Mouse (Mus musculus): Measurements from ENCODE around the gene Olig2. TPM values are rescaled to one million over a fixed set of nuclear protein-coding genes. Genes with fewer than 3 reads are reported as not detected.
A peak's percentile ranks its signal among the peaks of the same experiment; 100 is the strongest.

Gene Olig2
- not detected for total RNA-seq (2021)
- long read RNA-seq, experiment 1, partial matches to known transcripts, result 0 of 1 reads
- long read RNA-seq, experiment 1, other reads (novel, unspliced or antisense), result 1 of 1 reads
- long read RNA-seq, experiment 2, result 0 reads

DNA sequence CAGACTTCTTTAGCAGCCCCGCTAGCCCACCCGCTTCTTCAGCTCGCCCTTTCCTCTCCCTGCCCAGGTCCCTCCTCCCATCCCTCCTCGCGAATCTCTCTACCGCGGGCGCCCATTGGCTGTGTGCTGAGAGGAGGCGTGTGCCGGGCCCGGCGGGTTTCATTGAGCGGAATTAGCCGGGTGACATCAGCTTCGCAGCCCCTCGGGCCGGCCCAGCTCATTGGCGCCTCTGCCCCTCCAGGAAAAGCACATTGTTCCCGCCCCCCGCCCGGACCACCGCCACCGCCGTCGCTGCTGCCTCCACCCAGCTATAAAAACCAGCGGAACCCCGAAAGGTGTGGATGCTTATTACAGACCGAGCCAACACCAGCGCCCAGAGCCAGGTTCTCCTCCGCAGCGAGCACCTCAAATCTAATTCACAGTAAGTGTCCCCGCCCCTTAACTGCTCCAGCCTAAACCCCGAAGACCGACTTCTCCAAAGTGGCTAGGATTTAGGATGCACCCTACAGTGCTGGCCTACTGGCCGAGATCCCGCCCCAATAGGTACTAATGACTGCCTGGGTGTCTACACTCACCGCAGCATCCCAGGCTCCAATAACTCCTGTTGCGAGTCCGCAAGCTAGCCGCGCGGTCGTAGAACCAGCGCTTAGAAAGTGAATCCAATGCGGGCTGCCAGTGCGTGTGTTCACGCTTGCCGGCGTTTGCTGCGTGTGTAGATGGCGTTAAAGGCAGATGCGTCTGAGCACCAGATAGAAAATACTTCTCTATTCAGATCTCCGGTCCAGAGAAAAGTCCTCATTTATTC lies at the start of gene Olig2:
TSS of gene Olig2 (plus strand) at position 225 of the 805 bp plus-strand sequence.
- no peak for DNase-seq (ENCODE audit: low spot score in 2 of 2)

DNA sequence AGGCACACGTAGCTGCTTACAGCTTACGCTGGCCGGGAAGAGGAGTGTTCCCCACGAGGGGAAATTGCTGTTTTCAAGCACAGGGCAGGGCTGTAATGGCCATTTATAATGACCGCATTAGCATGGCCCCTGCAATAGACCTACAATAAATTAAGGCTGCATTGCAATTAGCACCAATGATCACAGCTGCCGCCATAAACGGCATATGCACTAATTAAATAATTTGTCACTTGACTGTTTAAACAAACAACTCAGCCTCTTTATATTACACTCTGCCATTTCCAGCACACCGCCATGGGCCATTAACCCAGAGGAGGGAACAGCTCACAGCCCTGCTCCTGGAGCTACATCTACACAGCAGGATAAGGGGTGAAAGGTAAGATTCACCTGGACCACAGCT lies 49.4 kb upstream of the Olig2 start:
- DNase-seq (ENCODE audit: low spot score in 2 of 2), result no peak

DNA sequence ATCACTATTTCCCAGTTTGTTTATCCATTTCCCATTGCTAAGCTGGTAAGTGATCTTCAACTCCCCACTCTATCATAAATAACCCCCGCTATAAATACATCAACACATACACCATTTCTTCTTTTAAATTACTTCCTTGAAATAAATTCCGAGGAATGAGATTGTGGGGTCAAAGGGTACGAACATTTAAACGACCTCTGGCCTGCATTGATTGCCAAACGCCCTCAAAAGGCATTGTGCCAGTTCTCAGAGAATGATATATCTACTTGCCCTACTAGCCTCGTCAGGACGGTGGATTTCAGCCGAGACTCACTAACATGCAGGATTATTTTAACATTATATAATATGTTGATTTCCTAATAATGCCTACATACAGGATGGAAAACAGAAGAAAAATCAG lies 38.2 kb upstream of the Olig2 start:
- no peak for DNase-seq (ENCODE audit: low spot score in 2 of 2)

DNA sequence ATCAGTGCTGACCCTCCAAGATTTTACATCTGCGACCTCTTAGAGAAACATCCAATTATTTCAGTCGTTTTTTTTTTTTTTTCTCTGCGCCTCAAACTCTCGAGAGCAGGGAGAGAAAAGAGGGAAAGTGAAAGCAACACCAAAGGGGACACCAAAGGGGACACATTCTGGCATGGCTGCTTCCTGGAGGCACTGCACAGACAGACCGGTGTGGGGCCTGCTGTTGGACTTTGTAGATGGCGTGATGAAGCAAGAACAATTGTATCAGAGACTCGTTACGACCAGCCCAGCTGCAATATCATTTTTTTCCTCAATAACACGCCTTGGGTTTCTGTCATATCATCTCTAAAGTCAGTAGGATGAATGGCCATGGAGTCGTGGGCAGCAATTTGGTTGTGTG lies 37.6 kb upstream of the Olig2 start:
- no peak for DNase-seq (ENCODE audit: low spot score in 2 of 2)

DNA sequence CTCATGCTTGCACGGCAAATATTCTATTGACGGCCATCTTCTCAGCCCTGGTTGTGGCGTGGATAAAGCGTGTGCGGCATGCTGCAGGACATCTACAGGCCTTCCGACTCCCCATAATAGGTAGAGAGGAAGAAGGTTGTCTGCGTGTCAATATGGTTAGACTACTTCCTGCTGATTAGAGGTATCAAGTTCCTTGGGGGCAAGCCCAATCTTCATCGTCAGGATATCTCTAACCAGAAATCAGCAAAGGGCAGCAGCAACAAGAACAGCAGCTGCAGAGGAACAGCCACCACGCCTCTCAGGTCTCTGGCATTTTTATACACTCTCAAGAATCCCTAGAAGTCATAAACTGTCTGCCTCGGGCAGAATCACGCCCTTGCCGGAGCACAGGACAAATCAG lies 37.0 kb upstream of the Olig2 start:
- no peak for DNase-seq (ENCODE audit: low spot score in 2 of 2)

DNA sequence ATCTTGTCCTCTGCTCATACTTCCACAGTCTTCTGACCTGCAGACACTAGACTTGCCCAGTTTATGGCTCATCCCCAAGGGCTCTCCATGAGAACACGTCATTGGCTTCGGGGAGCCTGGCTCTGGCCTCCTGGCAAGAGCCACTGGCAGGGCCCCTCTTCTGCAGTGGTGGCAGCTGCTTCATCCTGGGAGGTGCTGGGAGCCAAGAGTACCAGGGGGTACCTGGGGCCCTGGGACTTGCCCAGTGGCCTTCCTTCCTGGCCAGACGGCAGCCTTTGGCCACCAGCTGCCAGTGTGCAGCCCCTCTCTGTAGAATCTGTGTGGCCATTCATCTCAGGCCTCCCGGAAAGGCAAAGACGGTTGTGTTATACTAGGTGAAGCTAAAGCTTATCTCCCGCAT lies 34.0 kb upstream of the Olig2 start:
- DNase-seq (ENCODE audit: low spot score in 2 of 2), result no peak

DNA sequence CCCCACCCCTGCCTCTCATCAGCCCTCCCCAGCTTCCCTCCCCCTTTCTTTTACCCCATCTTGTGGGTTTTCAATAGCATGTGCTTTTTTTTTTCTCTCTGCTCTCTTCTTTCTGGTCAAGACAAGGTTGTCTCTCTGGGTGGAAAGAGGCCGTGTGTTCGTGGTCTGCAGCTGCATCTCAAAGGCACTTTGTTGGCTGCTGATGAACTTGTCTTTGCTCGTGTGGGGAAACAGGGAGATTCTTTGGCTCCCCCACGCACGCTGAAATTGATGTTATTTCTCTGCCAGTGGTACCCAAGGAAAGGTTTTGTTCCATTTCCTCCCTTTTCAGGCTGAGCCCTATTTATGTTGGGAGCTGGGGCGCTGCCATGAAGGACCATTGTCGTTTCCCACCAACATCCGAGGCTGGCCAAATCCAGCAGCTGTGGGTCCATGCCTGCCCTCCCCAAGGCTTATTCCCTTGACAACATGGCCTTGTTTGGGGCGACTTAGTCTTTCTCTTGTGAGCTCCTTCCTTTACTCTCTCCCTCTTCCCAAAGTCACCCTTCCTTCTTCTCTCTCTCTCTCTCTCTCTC lies 33.5 kb upstream of the Olig2 start:
- DNase-seq (ENCODE audit: low spot score in 2 of 2), result no peak

DNA sequence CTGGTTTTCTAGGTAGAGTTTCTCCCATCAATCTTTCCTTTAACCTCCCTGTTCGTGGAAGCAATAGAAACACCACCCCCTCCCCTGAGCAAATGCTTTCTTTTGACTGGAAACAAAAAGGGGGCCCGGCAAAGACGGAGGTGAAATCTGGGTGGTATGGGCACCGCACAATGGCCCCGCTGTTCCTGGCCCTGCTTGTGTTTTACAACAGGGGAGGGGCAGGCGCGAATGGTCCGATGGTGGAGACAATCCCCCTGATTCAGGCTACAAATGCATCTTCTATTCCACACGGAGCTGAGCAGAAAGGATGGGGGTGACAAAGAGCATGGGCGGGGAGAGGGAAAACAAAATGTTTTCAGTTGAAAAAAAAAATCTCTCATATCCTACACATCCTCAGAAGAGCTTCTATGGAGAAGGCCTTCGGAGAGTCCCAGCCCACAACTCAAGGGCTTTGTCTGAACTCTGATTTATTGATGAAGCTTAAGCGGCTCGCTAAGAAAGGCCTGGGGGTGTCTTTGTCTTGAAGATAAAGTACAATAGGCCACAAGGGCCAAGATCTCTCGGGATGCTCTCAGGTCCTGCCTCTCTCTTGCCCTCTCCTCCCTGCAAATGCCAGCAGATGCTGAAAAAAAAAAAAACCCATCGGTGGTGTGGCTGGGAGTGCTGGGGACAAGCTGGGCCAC lies 32.4 kb upstream of the Olig2 start:
- no peak for DNase-seq (ENCODE audit: low spot score in 2 of 2)

DNA sequence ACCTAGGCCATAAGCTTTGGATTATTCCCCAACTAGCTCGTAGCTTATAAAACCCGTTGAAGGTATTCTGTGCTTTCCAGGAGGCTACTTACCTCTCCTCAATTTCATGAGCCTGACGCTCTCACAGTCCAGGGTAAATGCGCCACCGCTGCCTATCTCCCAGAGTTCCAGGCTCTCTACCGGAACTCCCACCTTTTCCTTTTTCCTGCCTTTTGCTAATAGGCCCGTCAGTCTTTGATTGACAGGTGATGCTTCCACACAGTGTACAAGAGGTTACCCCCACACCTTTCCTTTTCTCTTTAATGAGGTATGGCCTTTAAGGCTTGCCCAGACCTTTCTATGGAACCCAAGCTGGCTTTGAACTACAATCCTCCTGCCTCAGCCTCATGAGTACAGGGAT lies 25.4 kb upstream of the Olig2 start:
- no peak for DNase-seq (ENCODE audit: low spot score in 2 of 2)

DNA sequence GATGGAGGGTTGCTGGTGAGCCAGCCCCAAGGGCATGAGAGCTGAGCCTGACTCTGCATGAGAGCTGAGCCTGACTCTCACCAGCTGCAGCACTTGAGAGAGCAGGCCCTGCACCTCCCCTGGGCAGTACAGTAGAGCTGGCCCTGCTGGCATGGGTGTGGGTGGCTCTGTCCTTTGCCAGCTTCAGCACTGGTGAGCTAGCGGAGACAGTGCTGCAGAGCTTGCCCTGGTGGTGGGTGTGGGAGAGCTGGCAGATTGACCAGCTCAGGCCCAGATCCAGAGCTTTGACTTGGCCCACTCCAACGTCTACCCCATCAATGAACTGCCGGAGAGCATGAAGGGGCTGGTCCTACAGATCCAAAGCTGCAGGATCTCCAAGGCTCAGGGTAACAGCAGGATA lies 22.3 kb upstream of the Olig2 start:
- DNase-seq (ENCODE audit: low spot score in 2 of 2), result no peak

DNA sequence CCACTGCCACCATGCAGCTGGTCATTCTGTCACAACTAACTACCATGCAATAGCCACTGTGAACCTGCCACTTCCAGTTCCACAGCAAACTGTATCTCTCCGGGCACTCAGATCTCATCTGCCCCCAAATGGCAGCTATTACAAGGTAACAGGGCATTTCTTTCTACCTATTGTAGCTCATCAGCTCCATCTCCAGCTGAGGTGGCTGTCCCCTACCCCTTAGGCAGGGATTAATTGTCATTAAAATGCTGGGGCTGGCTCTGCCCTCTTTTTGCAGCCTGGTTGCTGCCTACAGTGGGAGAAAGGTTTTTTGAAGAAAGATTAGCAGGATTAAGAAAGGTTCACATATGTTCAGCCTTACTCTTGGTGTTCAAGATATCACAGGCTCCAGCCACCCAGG lies 18.9 kb upstream of the Olig2 start:
- DNase-seq (ENCODE audit: low spot score in 2 of 2), result no peak

DNA sequence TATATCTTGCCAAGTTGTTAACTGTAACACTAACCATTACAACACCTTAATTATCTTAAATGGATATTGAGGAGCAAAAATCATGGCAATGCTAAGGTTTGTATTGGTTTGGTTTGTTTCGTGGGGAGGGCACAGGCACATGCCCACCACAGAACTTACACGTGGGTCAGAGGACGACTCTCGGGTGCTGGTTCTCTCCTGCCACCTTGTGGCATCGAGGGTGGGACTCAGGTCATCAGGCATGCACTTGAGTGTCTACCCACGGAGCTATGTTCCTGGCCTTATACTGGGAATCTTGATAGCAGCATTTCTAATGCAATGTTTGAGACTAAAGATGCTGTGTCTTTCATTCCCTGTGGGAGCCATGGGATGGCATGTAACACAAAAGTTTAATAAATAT lies 8.2 kb upstream of the Olig2 start:
- DNase-seq (ENCODE audit: low spot score in 2 of 2), result no peak

DNA sequence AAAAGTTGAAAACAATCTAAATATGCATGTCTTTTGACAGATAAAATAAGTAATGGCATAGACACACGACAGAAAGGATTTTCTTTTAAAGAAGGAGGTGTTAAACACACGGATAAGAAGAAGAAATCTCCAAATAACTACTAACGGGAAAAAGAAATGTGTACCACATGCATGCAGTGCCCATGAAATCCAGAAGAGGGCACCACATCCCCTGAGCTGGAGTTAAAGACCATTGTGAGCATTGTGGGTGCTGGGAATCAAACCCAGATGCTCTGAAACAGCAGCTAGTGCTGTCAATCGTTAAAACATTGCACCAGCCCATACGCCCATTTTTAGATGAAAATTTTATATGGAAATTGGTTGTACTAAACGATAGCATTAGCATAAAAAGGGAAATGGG lies 7.3 kb upstream of the Olig2 start:
- DNase-seq (ENCODE audit: low spot score in 2 of 2), result no peak

DNA sequence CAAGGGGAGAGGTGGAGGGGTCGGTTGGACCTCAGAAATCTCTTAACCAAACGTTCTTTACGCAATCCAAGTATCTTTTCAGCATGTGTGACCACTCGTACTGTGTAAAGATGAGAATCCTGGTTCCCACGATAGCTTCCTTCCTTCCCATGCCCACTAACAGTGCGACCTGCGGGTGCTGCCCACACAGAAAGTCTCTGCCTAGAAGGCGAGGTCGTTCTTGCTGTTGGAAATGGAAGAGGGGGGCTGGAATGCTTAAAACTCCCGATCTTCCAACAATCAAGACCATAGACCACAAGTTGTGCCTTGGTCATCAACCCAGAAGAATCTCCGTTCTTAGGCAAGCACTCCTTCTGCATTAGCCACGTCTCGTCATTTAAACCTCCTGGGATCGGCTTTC lies 6.0 kb upstream of the Olig2 start:
- no peak for DNase-seq (ENCODE audit: low spot score in 2 of 2)

DNA sequence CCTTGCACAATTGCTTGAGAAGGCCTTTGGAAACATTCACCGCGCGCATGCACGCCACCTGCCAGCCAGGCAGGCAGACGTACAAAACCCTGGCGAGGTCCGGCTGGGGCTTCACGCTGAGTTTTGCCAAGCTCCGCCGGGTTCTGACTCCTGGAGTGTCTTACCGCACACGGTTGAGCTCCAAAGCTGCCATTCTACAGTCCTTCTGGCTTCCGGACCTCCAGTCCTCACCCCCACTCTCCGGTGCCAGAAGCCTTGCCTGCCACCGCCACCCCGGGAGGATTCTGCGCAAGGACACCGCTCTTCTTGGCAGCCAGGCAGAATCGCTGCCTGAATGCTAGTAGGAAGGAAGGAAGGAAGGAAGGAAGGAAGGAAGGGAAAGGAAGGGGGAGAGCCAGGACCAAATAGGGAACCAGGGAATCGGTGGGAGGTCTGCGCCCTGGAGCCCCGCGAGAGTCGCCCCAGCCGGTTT lies 3.0 kb upstream of the Olig2 start:
- no peak for DNase-seq (ENCODE audit: low spot score in 2 of 2)

DNA sequence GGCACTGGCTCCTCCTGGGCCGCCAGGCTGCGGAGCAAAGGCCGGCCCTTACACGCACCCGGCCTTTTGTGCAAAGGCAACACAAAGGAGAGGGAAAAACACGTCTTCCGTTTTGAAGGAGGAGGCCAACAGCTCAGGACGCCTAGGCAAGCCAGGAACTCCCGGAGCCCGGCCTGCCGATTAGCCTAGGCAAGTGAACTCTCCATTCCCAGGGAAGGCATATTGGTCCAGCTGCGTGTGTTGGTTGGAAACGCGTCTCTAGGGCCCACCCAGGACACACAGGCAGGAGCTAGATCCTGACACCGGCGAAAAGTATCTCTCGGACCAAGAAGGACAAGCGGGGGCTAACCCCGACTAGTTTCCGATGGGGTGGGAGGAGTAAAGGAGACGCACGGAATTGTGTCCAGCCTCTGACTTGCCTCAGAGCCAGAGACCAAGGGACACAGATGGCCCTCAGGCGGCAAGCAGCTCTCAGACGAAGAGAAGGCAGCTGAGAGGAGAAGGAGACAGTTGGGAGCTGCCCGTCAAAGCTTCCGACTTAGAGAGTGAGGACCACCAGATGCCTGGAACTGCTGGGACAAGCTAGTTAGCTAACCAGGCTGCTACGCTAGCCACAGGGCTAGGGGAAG lies 2.5 kb upstream of the Olig2 start:
- peak in 1 of 2 experiments; percentile 18 for DNase-seq (ENCODE audit: low spot score in 2 of 2)

DNA sequence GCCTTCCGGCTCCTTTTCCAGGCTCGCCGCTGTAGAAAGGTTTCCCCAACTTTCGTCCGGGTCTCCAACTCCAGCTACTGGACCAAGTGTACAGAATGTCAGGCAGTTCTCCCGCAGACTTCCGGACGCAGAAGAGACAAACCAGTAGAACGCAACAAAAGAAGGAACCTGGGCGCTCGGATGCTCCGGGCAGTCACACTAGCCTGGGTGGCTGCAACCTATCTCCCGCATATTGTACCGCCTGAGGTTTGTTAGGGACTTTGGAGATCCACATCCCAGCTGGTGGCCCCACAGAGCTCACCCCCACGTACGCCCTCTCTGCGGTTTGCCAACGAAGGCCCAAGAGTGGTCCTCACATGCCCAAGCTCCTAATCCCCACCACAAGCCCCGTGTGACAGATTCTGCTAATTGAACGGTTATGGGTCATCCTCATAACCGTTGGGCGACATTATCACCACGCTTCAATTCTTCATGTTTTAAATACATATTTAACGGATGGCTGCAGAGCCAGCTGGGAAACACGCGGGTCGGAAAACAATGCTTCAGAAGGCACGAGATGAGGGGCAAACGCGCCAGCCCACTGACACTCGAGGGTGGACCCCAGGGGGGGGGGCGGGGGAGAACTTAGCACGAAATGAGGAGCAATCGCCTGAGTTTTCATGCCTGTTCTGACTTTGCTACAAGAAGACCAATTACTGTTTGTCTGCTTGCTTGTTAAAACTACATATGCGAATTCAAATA lies 1.8 kb upstream of the Olig2 start:
- no peak for DNase-seq (ENCODE audit: low spot score in 2 of 2)

DNA sequence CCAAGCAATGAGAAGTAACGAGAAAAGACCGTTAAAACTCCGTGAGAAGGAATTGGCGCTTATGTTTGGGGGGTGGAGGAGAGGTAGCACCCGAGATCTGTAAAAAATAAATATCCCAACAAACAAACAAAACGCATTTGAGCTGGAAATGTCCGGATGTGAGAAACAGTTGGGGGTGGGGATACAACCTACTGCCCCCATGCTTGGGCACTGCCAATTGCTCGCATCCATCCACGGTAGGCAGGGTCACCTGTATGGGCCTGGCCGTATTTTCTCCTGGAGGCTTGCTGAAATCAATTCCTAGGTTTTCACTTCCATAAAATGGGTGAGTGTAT lies 1.2 kb upstream of the Olig2 start:
- DNase-seq (ENCODE audit: low spot score in 2 of 2), result no peak

DNA sequence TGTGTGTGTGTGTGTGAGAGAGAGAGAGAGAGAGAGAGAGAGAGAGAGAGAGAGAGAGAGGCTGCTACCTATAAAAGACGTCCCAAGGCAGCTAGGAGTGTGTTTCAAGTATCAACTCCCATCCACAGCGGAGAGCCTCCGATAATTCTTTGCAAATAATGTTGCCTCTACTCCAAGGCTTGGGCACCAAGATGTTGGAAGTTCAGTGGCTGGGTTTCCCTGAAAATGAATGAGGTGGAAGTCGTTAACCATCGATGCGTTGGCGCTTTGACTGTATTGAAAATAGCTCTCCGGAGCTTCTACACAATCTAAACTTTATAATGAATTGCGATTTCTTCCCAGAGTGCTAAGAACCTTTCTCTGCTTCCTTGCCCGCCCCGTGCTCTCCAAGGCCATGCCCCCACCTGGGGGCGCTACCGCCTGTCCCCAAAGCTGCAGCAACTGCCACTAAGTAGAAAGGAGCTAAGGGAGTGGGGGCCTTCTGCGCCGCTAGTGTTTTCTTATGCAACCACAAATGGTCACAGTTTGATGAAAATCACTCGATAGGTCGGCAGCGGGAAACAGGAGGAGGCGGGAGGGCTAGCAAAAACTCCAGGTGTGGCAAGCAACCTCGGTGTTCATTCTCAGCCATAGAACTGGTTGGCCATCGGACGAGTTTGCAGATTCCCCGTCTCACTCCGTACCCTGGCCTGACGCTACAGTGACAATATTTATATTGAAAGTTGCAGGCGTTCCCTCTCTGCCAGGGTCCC lies 600 bp upstream of the Olig2 start:
- no peak for DNase-seq (ENCODE audit: low spot score in 2 of 2)

Data from gastrocnemius, postnatal 4 days (tissue).